Mouse (Mus musculus): ENCODE measurements around the gene Ak1.

The Ak1 gene

DNA sequence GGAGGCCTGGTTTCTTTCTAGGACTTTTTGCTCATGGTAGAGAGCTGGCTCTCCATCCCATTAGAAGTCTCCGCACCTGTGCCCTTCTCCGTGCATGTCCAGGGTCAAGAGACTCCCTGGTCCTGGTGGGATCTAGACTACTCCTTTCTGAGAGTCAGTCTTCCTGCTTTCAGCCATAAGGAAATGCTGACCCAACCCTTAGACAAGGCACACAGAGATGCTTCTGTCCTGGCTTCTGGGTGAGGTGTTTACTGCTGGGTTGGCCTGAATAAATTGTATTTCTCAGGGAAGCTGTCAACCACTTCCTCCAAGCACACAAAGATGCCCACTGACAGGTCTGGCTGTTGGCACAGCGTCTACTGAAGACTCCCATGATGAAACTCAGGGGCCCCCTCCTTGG is 22.1 kb upstream of the Ak1 start, which contains the start of gene St6galnac6:
Gene St6galnac6 (plus strand): TSS at position 301 of the 400 bp plus-strand sequence.
- in situ Hi-C loops (cut with MseI, MboI), result no loop called here

DNA sequence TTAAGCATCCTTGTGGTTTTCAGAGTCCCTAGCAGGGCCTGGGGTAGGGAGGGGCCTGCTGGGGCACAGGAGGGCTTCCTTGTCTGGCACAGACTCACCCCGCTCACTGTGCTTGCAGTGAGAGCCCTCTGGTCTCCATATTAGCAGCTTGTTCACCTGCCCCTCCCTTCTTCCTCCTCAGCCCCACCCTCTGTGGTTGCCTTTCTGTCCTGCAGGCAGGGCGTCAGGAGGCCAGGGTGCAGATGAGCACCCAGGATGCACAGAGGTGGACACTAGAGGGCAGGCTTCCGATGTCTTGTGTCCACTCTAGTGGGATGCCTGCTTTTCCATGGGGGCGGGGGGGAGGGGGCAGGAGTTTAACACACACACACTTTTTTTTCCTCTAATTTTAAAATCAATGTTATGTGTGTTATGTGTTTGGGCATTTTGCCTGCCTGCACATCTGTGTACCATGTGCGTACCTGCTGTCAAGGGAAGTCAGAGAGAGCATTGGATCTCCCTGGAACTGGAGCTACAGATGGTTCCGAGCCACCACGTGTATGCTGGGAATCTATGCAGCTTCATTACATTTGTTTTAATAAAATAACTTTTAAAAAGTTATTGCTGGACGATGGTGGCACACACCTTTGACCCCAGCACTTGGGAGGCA is 20.0 kb upstream of the Ak1 start:
- in situ Hi-C loops (cut with MseI, MboI), result no loop called here

DNA sequence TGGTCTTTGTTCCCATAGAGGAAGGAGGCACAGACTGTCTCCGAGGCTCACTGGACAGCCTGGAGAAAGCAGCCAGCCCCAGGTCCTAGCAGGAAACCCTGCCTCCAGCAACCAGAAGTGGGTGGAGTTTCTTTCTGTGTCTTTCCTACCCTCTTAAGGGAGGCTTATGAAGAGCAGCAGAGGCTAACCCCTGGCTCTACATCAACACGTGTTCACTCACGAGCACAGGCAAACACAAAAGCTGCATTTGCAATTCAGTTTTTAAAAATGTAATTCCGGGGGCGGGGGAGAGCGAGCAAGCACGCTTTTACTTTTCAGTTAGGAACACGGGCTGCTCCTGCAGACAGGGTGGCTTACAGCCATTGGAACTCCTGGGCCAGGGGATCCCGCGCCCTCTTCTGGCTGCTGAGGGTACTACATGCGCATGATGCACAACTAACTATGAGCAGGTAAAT is 18.9 kb upstream of the Ak1 start:
- in situ Hi-C loops (cut with MseI, MboI), result no loop called here

DNA sequence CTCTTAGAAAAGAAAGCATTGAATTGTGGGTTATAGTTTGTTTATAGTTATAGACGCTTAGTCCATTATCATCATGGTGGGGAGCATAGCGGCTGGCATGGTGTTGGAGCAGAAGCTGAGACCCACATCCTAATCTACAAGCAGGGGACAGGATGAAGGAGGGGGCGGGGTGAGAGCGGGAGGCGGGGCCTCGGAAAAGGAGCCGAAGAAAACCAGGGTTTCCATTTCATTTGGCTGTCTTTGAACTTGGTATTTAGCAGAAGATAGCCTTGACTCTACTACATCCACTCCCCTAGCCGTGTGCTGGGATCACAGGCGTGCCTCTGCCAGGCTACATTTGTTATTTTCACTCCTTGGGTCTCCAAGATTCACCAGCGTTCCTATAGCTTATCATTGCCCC is 16.9 kb upstream of the Ak1 start:
- in situ Hi-C loops (cut with MseI, MboI), result no loop called here

DNA sequence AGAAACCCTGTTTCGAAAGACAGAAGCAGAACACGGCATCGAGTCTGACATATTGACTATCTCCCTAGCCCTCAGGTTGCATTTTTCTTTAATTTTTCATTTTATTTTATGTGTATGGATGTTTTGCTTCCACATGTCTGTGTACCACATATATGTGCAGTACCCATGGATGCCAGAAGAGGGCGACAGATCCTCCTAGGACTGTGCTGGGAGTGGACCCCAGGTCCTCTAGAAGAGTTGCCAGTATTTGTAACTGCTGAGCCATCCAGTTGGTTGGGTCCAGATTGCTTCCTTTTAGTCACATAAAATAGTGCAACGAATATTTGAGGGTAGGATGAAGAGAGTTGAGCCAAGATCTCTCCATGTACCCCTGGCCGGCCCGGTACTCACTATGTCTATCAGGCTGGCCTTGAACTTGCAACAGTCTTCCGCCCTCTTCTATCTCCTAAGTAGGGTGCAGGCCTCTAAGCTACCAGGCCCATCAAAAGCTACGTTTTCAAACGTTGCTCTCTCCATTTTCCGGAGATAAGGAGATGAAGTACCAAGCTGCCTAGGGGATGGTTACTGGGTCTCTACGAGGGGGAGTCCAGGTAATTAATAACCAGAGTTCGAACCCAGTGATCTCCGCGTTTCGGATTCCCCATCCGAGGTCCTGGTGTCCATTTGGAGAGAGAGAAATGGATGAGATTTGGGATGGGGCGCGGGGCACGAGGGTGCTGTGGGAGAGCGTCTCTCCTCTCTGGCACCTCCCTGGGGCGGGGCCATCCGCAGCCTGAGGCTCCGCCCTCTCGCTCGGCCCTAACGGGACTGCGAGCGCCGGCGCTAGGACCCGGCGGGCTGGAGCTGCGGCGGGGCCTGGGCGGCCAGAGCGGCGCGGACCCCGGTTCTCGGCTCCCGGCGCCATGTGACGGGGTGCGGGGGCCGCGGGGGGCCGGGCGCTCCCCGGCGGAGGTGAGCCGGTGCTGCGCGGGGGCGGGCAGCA is 15.1 kb upstream of the Ak1 start:
- in situ Hi-C loops (cut with MseI, MboI), result no loop called here

GRCm38 (mm10) chr2:32607262-32607947 is 14.2 kb upstream of the Ak1 start:
- in situ Hi-C loops (cut with MseI, MboI), result no loop called here

- in situ Hi-C loops (cut with MseI, MboI), result no loop called here
Measured at GRCm38 (mm10) chr2:32608141-32608777, 13.3 kb upstream of the Ak1 start.

GRCm38 (mm10) chr2:32608778-32609435 is 12.7 kb upstream of the Ak1 start:
- in situ Hi-C loops (cut with MseI, MboI), result no loop called here

GRCm38 (mm10) chr2:32610610-32611229 is 10.8 kb upstream of the Ak1 start:
- in situ Hi-C loops (cut with MseI, MboI), result no loop called here

- in situ Hi-C loops (cut with MseI, MboI), result no loop called here
Measured at GRCm38 (mm10) chr2:32612274-32612673, 9.3 kb upstream of the Ak1 start.

DNA sequence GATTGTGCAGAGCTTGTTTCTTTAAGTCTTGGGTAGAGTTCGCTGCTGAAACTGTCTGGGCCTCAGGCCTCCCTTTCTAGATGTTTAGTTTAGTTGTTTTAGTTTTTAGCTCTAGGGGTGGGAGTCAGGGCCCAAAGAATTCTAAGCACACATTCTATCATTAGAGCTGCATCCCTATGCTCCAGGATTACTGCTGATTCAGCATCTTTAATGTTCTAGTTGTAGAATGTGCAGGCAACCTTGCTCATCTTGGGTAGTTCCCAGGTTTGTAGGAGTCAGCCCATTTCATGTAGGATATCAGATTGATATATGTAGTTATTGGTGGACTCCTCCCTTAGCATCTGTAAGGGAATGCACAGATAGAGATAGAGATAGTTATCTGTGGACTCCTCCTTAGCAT is 4.4 kb upstream of the Ak1 start:
- in situ Hi-C loops (cut with MseI, MboI), result no loop called here

- in situ Hi-C loops (cut with MseI, MboI), result no loop called here
Measured at GRCm38 (mm10) chr2:32617601-32618000, 4.0 kb upstream of the Ak1 start.

DNA sequence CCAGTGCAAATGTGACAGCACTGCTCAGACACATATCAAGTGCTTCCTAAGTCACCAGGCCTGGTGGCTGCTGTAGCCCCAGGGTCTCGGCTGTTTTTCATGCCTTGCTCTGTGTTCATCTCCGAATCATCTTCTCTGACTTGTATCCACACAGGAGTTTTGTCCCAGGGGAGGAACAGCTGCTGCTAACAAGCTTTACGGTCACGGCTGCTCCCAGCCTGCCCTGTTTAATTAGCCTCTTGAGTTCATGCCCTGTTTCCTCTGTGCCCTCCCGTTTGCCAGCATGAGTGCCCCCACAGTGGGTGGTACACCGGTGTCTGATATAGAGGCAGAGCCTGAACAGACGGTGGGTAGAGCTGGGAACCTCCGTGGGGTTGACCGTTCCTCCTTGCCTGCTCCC is 3.5 kb upstream of the Ak1 start:
- in situ Hi-C loops (cut with MseI, MboI), result no loop called here

DNA sequence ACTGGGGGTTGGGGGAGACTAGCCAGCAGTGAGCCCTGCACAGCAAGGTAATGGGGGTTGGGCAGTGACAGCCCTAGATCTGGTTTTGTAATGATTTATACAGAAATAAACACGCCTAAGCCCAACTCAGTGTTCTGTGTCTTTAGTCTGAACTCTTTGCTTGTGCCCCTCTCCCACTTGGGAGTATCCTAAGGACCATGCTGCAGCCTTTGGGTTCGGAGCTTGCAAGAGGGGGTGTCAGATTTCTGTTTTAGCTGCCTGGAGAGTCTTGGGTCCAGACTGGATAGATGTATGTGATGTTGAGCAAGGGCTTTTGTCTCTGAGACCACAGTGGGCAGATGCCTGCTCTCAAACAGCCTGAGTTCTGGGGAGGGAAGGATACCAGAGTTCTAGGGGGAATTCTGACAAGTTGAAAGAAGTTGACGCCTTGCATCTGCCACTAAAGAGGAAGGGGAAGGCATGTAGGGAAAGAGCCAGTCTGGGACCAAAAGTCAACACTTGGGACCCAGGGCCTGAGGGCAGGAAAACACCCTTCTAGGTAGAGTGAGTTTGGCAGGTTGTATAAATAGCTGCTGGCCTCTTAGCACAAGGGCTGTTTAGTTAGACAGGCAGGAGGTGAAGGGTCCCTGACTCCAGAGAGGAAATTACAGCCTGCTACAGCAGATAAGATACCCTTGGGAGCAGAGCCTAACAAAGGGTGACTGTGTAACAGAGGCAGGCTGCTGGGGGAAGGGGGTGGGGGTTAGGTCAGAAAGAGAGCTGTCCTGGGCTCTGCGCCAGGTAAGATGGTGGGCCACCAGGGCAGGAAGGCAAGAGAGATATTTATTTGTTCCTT is 659 bp upstream of the Ak1 start:
- in situ Hi-C loops (cut with MseI, MboI), result no loop called here

GRCm38 (mm10) chr2:32624111-32624748 is 2.7 kb downstream of the Ak1 start:
- in situ Hi-C loops (cut with MseI, MboI), result no loop called here

DNA sequence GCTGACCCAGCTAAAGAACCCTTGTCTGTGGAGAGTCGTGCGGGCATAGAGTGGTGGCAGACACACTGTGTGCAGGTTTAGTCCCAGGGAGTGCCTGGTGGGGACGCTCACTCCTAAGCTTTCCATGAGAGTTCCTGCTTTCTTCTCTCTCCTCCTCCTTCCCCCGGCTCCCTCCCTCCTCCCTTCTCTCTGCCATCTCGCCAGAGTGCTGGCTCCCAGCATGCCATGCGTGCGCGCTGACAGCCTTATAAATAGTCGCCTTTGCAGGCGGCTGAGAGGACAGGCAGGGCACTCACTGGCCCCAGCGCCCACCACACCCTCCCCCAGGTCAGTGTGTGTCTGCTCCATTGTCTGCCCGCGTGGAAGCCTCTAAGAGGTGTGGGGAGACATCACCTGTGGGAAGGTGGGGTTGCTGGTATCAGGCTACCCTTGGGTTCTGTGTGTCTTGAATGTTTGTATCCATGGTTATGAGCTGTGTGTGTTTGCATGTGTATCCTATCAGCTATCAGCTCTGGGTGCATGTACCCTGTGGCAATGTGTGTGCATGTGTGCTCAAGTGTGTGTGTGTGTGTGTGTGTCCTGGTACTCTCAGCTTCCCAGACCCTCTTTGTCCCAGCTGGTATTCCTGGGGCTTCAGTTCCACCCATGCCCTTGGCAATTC is 3.8 kb downstream of the Ak1 start:
- in situ Hi-C loops (cut with MseI, MboI), result no loop called here

- in situ Hi-C loops (cut with MseI, MboI), result no loop called here
Measured at GRCm38 (mm10) chr2:32625873-32626694, 4.5 kb downstream of the Ak1 start.
